Mouse (Mus musculus) fat pad, adult 2 months (tissue): ENCODE measurements around the gene Cox7a1.

Experiments used
- DNase-seq: peaks from one replicate; pipeline ENCODE4 v3.0.0-alpha.2; 2011; ENCODE audit warnings: low read depth, low spot score; ENCODE audit errors: extremely low read depth

Cox7a1 gene

DNA sequence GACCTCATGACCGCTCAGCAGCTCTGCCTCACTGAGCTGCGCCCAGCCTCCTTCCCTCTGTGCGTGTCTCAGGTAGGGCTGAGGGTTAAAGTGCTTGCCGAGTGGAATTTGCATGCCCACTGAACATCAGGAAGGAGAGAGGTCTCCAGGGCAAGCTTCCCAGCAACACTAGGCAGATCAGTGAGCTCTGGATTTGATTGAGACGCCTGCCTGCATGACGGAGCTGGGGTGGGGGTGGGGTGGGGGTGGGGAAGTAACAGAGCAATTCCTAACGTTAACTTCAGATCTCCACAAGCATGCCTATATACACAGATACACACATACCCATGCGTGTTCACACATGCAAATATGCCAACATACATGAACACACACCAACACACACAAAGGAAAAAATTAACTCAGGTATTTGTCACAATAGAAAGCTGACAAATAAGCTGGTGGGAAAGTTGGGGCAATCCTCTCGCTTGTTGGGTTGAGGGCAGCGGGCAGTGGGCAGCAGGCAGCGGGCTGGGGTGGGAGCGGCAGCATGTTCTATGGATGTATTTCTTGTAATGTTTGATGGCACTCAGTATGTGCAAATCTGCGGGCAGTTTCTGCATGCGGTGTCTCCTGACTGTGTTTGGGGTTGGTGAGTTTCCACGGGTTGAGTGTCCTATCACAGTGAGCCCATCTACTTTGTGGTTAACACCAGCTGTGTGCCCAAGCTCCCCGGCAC lies 35.5 kb downstream of the Cox7a1 start:
- DNase-seq = no peak

DNA sequence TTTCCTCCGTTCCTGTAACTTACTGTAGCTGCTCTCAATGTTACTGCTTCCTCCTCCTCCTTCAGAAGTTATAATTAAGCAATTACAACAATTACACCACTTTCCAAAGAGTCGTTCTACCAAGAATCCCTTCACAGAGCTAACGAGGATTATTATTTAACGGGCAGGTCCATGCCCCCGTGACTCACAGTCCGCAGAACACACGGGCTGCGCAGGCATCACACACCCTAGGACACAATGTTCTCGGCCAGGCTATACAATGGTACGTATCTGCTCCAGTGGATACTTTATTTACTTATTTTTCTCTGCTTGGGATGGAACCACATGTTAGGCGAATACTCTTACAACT lies 36.0 kb downstream of the Cox7a1 start:
- no peak for DNase-seq

DNA sequence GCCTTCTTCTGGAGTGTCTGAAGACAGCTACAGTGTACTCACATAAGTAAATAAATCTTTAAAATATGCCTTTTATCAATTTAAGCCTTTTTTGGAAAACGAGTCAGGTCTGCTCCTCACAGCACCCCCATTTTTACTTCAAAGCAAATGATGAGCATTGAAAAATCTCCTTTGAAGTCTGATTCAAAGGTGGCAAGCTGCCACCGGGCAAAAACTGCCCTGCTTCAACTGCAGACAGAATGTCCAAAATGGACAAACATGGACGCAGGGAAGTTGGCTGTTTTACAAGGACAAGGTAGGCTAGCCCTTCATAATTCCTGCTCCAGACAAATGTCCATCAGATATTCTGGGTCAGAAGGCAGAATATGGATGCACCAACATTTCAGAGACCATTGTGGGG lies 37.5 kb downstream of the Cox7a1 start:
- DNase-seq = no peak

DNA sequence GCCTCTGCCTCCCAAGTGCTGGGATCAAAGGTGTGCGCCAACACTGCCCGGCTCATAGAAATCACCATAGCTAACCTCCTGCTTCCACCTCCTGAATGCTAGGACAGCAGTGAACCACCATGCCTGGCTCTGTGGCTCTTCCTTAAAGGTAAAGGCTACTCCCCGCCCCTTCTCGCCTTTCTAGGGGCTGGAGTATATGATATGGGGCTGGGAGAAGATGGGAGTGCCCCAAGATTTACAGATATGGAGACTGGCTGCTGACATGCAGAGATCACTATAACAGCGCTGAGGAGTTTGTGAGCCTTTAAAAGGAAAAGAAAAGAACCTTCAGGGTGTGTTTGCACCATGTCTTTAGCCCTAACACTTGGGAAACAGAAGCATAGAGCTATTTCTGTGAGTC lies 38.3 kb downstream of the Cox7a1 start:
- DNase-seq = no peak

DNA sequence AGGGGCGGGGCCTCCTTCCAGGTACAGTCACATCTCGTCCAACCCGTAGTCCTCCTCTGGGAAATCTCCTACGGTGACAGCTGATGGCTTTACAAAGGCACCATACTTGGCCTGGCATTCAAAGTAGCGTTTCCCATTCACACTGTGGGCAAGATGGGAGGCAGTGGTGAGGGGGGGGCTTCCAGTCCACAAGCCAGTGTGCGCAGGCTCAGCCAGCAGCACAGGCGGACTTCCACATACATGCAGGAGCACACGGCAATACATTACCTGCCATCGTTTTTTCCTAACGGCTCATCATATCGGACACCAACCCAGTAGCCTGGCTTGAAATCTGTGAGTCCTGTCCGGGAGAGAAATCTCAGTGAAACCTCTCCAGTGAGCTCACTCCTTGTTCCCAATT lies 40.3 kb downstream of the Cox7a1 start:
- DNase-seq = no peak

DNA sequence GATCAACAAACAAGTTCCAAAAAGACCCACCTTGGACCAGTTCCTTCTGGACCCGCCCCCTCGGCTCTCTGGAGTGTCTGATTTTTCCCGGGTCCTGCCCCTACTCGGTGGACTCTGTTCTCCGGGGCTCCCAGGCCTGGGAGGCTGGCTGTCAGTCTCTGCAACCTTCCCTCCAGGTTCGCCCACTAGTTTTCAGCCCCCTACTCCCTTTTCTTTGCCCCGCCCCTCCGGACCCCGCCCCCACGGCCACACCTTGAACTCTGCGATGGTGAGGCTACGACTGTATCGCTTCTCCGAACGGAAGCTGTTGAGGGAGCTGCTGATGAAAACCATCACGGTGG lies 47.4 kb downstream of the Cox7a1 start:
- DNase-seq = no peak

DNA sequence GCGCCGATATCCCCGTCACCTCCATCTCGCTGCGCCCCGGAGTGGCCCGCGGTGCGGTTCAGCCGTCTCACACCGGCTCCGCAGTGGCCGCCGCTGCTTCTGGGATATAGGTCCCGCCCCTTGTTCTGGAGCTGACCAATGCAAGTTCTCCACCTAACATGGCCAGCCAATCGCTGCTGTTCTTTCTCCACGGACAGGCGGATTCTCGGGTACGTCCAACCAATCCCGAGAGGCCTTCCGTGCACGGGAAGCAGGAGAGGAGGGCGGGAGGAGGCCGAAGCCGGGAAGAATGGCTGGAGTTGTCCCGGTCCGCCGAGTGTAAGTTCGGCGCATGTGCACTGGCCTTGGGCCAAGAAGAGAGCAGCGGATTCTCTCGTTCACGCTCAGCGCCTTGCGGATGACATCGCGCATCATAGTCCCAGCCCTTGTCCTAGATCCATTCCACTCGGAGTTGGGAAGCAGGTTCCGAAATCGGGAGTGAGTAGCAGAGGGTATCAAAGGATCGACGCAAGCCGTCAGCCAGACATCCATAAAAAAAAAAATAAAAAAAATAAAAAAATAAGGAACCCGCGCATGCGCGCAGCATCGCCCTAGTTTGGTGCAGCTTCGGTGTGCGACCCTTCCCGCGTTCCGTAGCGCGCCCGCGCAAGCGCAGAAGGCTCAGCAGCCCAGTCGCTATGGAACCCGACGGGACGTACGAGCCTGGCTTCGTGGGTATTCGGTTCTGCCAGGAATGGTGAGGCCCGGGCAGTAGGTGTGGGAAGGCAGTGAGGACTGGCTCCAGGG lies 47.9 kb downstream of the Cox7a1 start, which contains the start of the genes Polr2i and Tbcb:
Gene Polr2i, plus strand, starts transcription at position 280 of the 786 bp plus-strand sequence.
Gene Tbcb, minus strand, starts transcription at position 604 of the 786 bp plus-strand sequence.
- DNase-seq = peak; percentile 94

DNA sequence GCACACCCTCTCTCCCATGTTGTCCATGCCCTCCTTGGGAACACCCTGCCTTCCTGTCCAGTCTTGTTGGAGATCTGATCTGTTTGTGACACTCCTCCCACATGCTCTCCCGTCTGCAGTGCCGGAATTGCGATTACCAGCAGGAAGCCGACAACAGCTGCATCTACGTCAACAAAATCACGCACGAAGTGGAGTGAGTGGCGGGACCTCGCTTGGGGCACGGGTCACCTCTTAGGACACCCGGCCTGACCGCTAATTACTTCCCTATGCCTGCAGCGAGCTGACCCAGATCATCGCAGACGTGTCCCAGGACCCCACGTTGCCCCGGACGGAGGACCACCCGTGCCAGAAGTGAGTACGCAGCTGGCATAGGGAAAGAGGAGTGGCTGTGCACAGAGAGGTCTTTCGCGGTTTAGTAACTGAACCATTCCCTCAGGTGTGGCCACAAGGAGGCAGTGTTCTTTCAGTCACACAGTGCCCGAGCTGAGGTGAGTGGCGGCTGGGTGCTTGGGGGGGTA lies 48.7 kb downstream of the Cox7a1 start:
- no peak for DNase-seq

DNA sequence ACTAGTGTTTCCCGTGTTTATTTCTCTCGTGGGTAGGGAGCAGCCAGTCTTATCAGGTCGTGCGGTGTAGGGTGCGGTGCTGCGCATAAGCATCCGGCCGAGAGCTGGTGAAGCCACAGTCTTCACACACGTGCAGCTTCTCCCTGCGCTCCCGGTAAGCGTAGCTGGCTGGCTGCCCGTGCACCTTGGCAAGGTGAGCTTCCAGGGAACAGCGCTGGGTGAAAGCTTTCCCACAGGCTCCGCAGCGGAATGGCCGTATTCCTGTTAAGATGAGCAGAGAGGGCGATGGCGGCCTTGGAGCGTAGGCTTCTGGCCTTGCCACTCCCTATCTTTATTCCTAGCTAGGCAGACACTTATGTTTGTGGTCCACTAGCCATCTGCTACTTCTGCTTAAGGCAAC lies 49.4 kb downstream of the Cox7a1 start:
- no peak for DNase-seq

DNA sequence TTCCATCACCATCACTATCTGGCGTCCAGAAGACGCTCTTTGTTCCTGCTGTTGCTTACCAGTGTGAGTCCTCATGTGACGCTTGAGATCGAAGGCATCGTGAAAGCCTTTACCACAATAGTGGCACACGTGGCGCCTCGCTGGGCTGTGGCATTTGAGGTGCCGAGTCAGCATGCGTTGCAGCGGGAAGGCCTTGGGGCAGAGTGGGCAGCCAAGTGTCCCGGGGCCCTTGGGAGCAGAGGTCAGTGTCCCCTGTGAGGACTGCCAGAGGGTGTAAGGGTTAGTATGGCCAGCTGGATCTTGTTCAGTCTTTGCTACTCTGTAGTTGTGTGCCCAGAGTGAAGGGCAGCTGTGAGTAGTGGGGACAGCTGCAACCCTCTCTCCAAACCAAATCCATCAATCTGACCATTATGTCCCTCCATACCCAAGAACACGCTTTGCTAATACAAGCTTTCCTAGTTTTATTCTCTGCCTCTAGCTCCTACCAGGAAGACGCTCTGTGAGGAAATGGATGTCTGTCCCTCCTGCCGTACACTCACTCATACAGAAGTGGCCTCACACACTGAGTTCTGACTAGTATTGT lies 50.4 kb downstream of the Cox7a1 start:
- no peak for DNase-seq

DNA sequence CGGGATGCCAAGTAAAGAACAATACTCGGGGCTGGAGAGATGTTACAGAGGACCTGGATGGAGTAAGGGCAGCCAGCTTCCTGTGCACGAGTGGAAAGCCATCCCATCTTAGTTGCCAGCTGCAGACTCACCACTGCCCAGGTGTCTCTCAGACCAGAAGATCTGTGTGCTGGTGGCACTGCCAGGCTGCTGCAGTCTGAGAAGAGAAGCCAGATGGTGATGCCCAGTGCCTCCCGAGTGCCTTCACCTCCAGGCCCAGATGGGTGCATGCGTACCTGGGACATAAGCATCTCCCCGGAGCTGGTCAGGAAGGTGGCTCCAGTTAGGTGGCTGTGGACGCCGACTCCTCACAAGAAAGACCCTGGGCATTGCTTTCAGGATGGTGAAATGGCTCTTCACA lies 51.1 kb downstream of the Cox7a1 start:
- no peak for DNase-seq

DNA sequence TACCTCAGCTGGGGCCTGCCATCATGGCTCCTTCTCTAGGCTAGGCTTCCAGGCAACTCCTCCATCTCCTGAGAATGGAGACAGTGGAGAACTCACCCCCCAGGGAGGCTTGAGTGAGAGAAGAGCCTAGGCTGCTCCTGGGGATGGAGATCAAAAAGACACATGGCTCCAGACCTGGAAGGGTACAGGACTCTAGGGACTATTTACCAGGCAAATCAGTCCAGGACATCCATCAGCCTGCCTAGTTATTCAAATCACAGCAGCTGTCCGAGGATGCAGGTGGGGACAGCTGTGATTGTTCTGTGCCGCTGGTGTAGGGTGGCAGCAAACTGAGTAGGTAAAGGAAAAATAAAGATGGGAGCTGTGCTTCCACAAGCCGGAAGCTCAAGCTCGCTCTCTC lies 51.7 kb downstream of the Cox7a1 start, which contains the start of gene Ovol3:
Gene Ovol3, minus strand, starts transcription at position 101 of the 400 bp plus-strand sequence.
- DNase-seq = no peak
